Mouse (Mus musculus) heart, adult 2 months (tissue): ENCODE measurements around the gene C2cd5.

Source experiments
- CTCF ChIP-seq: fragments of 200-600 bp; IDR thresholded peaks from 2 replicates; pipeline ENCODE4 v1.8.1; 2022; ENCODE audit warnings: antibody characterized with exemption, mild to moderate bottlenecking, moderate library complexity
- EP300 ChIP-seq: fragments of 200-500 bp; IDR thresholded peaks from 2 replicates; pipeline ENCODE4 v1.6.1; 2011; ENCODE audit warnings: low read depth, low read length, control low read depth; ENCODE audit not compliant: insufficient read depth
- POLR2A ChIP-seq: fragments of 200-500 bp; IDR thresholded peaks from 2 replicates; pipeline ENCODE4 v1.6.1; 2011; ENCODE audit warnings: mild to moderate bottlenecking, low read depth, low read length, control low read depth; ENCODE audit not compliant: insufficient read depth

GRCm38 (mm10) chr6:142962881-142963280, 137.1 kb downstream of the C2cd5 start:
- TF ChIP-seq EP300, result no peak
- no peak for TF ChIP-seq CTCF
- TF ChIP-seq POLR2A, result no peak
